Mouse (Mus musculus) urinary bladder, adult 2 months (tissue): ENCODE data around the gene Top2a. TPM values are rescaled to one million over a fixed set of nuclear protein-coding genes. Genes with fewer than 3 reads are reported as not detected.

Experiments
- DNase-seq: peaks from one replicate; pipeline ENCODE4 v3.0.0; 2022; ENCODE audit warnings: low spot score
- polyA plus RNA-seq: library from polyadenylated mRNA; depleted of rRNA; stranded (reverse); fragments of >200 nt; gene quantifications from 2 replicates; pipeline ENCODE4 v1.2.3, GENCODE M21; 2012

The Top2a gene
- polyA plus RNA-seq, 1 experiment = 4.7 TPM

DNA sequence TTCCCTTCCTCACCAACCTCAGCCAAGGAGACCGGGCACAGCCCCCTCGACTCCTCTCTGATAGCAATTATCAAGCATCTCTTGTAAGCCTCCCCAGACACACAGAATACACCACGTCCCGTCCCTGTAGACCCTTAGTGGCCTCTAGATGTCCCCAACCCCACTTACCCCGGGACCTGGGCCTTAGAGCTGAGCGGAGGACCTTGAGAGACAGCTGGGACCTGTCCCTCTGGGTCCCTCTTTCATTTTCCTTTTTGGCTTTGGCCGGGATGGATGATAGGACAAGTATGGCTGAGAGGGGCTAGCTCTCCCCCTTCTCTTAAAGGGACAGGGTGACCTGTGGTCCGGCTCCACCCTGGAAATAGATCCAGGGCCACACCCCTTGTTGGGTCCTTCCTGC is 40.4 kb downstream of the Top2a start:
- DNase-seq = no peak

DNA sequence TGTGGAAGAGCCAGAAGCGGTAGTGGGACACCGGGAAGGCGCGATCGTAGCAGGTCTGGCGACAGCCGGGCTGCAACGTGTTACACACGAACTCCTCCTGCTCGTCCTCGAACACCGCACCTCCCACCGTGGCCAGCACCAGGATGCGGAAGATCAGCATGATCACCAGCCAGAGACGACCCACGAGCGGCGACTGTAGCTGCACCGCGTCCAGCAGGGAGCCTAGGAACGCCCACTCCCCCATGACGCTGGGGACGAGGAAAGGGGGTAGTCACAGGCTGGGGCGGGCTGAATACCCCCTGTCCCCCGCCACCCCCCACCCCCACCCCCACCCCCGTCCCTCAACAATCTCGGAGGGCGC is 41.2 kb downstream of the Top2a start, which contains the start of gene Gjd3:
Gene Gjd3, minus strand, starts transcription at position 244 of the 361 bp plus-strand sequence.
- DNase-seq = no peak

DNA sequence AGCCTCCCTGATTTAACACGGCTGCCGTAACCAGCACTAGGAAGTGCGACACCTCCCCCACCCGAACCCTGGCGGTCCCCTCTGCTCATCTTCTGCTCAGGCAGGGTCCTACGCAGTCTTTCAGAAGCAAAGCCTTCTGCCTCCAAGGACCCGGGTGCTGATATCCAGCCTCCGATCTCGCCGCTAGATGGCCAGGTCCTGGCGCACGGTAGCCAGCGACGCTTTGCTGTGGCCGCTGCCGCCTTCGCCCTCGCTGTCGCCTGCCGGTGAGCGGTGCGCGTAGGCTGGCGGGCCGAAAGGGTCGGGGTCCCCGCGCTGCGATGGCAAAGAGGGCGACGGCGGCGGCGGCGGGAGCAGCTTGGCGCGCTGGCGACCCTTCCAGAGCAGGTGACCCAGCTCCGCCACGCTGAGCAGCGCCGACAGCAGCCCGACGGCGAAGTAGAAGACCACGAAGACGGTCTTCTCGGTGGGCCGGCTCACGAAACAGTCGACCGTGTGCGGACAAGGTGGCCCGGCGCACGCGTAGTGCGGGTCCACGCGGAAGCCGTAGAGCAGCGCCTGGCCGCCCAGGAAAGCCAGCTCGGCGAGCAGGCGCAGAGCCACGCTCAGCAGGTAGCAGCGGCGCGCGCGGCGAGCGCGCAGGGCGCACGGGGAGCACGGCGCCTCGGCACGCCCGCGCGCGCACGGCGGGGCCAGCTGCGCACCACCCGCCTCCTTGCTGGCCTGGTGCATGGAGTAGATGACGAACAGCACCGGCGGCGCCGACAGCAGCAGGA is 41.8 kb downstream of the Top2a start:
- no peak for DNase-seq

DNA sequence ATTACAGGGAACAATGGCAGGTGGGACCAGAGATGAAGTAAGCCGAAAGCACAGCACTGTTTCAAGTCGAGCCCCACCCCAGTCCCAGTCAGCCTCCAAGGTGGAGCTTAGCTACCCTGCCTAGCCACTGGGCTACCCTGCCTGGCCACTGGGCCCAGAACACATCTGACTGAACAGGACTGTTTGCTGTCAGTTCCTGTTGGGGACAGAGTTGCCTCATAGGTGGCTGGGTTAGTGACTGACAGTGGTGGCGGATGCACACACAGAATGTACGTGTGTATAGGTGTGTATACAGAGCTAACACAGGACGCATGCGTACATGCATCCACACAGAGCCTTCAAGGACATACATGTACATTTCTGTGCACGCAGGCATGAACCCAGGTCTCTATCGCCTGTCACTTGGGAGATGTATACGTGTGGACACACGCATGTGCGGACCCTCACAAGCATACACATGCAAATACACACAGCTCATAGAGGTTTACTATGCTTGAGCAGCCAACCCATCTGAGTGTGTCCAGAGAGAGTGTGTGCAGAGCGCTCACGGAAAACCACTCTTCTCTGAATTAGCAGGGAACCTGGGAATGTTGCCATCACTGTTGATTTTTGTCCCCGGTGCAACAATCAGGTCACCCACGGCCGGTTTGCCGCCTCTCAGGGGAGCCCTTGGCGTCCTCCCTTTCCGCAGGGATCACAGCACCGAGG is 42.5 kb downstream of the Top2a start:
- DNase-seq = no peak

DNA sequence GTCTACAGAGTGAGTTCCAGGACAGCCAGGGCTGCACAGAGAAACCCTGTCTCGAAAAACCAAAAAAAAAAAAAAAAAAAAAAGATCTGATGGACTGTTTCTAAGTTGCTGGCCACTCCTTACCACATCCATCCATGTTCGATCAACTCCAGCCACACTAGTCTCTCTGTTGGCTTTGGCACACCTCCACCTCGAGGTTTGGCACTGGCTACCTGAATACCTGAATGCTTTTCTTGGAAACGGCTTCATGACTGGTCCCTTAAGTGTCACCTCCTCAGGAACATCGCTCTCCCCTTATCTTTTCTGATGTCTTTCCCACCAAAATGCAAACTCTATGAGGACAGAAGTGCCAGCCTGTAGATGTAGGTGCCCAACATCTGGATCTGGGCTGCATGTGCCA is 44.6 kb downstream of the Top2a start:
- no peak for DNase-seq

DNA sequence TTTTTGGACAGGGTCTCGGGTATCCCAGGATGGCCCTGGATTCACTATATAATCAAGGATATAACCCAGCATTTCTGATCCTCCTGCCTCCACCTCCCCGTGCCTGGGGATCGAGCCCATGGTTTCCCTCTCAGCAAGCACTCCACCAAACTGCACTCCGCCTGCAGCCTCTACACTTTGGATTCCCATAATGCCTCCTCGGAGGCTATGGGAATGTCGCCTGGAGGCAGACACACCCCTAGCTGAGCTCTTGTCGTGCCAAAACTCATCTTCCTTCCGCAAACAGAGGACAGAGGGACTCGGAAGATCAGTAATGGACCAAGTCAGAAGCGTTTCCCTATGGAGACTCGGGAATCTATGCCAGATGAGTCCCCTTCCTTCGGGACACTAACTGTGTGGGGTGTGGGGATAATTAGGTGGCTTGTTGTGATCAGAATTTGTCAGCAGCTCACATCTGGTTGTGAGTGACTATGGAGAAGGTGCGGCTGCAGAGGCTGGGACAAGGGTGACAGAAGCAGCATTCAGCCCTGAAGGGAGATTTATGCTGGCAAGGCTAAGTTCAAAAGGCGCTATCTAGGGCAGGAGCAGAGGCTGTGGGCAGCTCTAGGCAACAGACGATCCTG is 45.4 kb downstream of the Top2a start:
- DNase-seq = no peak

DNA sequence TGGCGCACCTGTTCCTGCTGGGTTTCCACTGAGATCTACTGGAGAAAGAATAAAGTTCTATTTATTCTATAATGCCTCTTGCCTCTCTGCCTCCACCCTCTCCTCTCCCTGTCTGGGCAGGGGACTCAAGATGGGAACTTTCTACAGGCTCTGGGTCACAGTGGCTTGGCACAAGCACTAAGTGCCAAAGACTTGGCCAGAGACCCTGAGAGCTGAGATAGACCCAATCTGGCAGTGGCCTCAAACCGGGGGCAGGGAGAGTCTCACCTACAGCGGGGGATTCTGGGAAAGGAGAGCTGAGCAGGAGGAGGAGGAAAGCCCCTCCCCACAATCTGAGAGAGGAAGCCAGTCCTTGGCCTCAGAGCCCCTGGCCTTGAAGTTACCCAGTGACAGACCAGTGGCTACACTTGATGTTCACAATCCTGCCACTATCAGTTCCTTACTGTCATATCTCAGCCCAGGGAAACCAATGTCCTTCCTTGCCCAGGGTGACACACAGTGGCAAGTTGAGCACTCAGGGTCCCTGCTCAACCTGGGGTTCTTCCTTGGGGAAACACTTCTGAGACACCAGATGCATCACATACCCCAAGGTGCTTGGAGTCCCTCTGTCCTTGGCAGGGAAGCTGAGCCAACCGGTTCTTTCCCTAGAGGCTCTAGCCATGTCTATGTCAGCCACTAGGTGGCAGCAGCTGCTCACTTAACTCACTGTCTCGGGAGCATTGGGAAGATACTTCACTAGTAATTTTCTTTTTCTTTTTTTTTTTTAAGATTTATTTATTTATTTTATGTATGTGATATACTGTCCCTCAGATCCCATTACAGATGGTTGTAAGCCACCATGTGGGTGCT is 48.9 kb downstream of the Top2a start:
- no peak for DNase-seq

DNA sequence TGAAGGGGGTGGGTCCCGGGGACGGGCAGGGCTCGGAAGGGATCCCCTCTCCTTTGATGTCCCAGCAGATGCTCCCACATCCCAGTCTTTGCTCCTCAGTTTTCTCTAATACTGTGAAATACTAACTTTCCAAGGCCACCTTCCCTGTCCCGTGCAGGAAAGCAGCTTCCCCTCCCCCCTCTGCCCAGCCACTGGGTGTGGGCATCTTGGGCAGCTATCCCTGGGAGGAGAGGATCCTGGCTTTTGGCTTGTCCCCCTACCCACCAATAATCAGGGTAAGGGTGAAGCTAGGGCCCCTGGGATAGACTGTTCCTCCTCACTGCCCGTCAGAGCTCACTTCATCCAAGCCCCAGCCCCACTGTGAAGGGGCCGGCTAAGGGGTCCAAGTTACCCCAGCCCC is 49.8 kb downstream of the Top2a start:
- DNase-seq = no peak

DNA sequence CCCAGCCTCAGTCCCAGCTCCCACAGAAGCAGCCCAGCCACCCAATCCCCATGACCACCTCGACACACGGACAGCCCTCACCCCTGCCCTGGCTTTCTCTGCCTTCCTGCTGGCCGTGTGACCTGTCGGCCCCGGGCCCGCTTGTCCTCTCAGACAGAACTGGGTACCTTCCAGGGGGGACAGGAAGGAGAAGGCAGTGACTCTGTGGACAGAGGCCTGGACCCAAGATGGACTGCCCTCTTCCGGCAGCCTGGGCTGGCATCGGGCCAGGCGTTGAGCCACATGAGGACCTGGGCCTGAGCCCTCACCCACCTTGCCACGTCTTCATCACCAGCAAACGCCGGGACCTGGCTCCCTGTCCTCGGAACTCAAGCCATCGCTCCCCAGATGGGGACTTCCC is 50.4 kb downstream of the Top2a start:
- no peak for DNase-seq

DNA sequence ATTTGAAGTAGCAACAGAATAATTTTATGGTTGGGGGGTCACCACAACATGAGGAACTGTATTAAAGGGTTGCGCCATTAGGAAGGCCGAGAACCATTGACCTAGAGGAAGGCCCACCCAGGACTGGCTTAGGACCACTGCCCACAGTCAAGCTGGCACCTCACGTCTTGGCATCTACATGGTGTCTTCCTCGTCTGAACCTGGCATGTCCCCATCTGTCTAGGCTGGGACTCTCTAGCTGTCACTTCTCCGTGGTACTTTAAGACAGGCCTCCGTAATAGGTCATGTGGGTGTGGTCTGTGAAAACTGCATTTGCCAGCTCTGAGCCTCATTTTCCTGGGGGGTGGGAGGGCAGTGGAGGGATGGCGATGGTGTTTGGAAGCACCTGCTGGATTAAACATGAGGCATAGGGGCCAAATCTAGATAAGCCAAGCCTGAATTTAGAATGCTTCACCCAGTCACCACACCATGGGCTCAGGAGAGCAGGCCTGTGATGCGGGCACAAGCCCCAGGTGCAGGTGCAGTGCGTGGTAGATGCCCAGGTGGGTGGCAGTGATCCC is 51.1 kb downstream of the Top2a start:
- no peak for DNase-seq

DNA sequence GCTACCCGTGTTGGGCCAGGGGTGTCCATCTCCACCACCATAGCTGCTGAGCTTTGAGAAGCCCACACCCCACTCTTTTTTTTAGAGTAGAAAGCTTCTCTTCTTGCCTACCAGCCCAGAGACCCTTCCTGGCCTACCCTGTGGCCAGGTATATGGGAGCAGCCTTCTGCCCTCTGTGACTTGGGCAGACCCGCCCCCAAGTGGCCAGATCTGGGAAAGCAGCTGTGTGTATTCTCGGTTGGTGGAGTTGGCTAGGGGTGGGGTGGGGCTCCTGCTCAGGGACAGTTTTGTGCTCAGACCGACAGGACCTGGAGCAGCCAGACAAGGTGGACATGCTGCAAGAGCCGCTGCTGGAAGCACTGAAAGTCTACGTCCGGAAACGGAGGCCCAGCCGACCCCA is 51.8 kb downstream of the Top2a start:
- no peak for DNase-seq

DNA sequence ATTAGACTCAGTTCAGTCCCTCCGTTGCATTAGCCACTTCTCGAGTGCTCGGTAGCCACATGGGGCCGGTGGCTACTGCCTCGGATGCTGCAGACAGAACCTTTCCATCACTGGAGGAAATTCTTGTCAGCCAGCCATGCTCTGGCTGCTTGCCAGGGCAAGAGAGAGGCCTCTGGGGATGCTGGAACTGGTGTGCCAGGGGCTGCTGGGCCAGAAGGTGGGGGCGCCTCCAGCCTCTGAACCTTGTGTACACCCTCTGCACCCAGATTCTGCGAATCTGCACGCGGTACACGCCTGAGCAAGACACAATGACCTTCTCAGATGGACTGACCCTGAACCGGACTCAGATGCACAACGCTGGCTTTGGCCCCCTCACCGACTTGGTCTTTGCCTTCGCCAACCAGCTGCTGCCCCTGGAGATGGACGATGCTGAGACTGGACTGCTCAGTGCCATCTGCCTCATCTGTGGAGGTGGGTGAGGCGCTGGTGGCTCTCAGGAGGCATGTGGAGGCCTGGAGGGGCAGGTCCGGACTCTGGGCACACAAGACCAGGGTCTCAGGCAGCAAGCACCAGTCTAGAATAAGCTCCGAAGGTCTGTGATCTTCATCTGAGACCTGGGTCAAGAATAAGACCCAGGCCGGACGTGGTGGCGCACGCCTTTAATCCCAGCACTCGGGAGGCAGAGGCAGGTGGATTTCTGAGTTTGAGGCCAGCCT is 52.5 kb downstream of the Top2a start:
- DNase-seq = no peak

DNA sequence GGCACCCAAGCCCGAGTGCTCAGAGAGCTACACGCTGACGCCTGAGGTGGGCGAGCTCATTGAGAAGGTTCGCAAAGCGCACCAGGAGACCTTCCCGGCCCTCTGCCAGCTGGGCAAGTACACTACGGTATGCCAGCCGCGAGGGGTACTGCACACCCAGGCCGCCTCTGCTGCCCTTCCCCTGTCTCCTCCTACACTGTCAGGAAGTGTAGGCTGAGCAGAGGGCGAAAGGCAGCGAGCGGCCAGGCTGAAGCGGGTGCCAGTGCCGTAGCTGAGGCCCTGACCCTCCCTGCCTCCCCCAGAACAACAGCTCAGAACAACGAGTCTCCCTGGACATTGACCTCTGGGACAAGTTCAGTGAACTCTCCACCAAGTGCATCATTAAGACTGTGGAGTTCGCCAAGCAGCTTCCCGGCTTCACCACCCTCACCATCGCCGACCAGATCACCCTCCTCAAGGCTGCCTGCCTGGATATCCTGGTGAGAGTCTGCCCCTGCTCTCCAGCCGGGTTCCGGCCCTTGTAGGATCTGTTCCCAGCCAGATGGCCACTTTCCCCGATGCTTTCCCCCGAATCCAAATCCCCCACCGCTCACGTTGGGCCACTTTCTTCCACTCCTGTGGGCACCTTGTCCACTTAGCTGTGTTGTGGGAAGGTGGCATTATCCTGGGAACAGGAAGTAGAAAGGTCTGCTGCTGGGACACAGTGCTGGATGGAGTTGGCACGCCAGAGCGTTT is 53.6 kb downstream of the Top2a start:
- no peak for DNase-seq

DNA sequence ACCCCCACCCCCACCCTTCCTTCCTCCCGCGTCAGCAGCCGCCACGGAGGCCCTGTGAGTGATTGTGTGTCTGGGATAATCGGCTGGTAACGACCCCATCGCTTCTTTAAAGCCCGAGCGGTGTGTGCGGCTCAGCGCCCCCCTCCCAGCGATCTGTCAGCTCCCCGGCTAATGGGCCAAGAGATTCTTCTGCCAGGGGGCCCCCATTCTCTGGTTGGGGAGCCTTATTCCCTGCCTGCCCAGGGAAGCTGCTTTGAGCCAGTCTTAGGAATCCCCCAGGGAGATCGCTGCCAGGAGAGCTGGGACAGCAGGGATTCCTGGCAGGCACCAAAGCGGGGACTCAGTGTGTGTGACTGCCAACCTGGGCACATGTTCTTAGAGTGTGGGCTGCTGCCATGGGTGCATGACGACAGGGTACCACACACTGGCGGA is 54.5 kb downstream of the Top2a start:
- no peak for DNase-seq

DNA sequence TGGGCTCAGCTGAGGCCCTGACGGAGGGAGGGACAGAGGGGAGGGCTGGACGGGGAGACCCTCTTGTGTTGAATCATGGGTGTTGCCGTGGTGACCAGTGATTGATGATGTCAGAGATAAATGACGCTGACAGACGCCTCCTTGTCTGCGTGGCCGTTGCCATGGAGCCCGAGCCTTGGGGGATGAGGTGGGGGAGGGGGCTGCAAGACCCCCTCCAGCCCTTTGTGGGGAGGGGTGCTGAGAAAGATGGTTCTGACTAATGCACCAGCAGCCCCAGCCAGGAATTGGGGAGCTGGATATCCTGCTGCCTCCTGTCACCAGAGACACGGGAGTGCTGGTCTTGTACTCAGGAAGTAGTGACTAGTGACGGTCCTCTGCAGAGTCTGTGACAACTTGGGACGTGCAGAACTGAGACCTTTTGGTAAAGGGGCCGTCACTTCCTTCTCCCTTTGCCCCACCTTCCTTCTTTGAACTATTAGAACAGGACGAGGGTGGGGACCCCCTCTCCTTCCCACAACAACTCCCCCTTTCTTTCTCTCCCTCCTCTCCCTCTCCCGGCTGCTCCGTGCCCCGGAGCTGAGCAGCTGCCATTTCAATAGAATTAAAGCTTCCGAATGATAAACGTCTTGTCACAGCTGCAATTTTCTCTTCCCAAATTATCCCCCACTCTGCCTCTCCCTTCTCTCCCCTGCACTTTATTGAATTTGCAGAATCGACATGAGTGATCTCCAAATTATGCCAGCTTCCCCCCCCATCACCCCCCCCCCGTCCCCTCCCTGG is 55.1 kb downstream of the Top2a start:
- no peak for DNase-seq

DNA sequence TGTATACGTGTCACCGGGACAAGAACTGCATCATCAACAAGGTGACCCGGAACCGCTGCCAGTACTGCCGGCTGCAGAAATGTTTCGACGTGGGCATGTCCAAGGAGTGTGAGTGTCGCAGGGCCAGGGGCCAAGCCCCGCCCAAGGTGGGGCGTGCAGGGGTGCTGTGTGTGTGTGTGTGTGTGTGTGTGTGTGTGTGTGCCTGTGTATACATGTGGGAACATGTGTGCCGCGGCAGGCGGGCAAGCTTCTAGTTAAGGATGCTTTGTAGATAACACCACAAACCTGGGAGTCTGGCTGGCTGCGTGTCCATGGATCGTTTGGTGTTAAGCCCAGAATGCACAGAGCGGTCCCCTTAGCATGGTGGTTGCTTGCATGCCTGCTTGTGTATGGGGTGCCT is 55.9 kb downstream of the Top2a start:
- DNase-seq = no peak

DNA sequence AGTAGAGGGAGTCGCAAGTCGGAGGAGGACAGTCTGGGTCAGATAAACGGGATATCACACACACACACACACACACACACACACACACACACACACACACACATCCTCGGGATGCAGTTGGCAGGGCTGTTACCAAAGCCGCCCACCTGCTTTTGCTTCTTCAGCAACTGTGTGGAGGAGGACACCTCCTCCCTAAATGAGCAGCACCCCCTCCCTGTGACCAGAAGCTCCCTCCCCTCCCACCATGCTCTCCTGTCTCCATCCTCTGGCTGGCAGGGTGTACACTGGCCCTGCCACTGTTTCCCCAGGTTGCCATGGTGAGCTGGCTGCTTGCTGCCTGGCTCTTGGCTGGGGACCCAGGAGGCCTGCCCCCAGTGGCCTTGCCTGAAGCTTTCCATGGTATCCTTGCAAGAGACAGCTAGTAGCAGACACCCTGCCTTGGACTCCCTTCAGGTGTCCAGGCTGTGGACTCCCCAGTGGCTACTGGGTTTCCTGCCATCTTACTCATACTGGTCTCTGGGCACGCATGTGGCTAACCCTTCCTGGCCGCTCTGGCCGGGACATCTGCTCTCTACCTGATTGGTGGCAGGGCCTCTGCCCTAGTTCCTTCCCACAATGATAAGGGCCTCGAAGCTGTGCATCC is 57.4 kb downstream of the Top2a start:
- no peak for DNase-seq

DNA sequence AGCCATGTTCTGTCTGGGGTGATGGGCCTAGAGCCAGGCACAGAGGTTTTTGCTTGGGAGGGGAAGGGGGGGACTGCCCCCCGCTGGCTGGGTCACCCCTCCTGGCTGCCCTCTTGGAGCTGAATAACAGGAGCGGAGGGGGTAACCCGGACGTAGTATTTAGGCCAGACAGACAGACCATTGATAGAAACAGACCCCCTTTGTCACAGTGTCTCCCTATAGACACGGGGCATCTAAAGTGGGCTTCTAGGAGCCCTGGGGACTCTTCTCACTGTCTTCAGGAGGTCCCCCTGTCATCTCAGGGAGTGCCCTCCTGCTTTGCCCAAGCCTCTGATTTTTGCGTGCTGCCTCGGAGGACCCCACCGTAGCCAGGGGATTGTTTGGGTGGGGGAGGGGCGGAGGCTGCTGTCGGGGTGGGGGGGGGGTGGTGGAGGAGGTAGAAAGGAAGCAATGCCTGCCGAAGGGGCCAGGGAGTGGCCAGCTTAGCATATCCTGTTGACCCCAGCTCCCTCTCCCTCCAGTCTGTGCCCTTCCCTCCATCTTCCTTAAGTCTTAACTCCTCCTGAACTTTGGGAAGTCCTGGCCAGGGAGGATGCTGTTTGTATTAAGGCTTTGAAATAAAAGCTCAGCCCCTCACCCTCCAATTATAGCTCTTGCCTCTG is 58.4 kb downstream of the Top2a start:
- DNase-seq = no peak
